Mouse (Mus musculus) ZHBTc4 (cell line): ENCODE data around the gene C9.
A peak's percentile ranks its signal among the peaks of the same experiment; 100 is the strongest.

ENCODE experiments used
- DNase-seq: peaks from one replicate; pipeline ENCODE4 v3.0.0-alpha.2; 2011; ENCODE audit warnings: low read depth, low spot score

The C9 gene

GRCm38 (mm10) chr15:6445135-6445534 lies at the start of gene C9:
Gene C9 (plus strand): TSS chr15:6445327.
- DNase-seq, result no peak

- DNase-seq, result no peak
Measured at GRCm38 (mm10) chr15:6398211-6398610, 46.9 kb upstream of the C9 start.

GRCm38 (mm10) chr15:6398881-6399280 lies 46.2 kb upstream of the C9 start:
- no peak for DNase-seq

DNA sequence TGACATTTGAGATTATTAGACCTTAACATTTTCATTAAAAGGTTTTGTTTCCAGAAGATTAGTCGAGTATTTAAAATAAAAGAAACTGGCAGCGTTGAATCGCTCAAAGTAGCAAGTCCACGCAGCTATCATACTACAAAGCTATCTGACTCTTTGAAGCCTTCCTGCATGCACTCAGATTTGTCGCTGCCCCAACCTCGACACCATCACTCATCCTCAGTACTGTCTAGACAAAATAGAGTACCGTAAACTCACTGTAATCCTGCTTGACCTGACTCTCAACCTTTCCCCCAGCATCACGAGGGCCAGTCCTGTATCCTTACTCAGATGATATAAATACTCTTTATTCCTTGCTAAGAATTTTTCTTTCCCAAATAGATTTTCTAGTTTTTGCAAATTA lies 45.0 kb upstream of the C9 start:
- DNase-seq, result no peak

DNA sequence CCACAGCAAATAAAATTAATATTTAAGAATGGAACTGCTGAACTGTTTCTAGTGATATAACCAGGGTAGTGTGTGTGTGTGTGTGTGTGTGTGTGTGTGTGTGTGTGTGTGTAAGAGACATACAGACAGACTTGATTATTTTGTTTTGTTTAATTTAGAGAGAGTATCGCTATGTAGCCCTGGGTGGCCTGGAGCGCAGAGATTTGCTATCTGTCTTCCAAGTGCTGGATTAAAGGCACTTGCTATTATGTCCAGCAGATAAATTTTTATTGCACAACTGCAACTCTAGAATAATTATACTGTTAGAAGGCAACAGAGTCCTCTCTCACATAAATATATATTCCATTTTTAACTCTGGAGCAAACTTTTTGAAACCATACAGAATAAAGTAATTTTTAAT lies 42.7 kb upstream of the C9 start:
- DNase-seq, result no peak

GRCm38 (mm10) chr15:6404172-6404571 lies 41.0 kb upstream of the C9 start:
- no peak for DNase-seq

DNA sequence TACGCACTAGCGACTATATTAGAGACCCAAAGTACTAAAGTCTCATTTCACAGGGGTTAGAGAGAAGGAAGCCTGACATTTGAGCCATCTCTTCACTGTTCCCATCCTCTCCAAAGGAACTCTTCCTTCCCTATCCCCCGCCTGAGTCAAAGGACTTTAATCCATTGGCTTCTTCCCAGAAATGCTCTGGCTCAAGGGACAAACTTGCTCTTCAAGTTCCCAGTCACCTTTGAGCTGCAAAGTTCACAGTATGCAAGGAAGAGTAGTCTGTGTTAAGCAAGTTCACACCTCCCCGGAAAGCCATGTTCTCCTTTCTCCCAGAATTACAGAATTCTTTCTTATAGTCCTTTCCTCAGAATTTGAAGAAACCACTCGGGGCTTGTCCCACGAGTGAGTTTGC lies 38.4 kb upstream of the C9 start:
- no peak for DNase-seq

- DNase-seq, result no peak
Measured at GRCm38 (mm10) chr15:6409031-6409430, 36.1 kb upstream of the C9 start.

- DNase-seq, result no peak
Measured at GRCm38 (mm10) chr15:6410161-6410560, 35.0 kb upstream of the C9 start.

DNA sequence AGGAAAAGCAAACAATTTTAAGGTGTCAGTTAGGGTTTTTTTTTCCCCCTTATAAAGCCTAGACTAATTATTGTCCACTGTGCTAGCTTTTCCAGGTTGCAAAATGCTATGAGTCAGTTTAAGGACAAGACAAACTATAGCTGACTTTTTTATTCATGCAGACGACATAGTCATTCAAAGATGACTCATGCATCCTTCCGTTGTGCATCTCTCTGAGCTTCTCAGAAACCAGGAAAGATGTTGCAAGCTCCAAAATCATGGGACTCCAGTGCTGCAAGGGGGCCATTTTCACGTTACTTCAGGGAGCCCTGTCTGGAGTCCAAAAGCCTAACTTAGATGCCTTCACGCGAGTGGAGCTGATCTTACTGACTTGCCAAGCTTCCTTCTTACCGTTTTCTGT lies 33.8 kb upstream of the C9 start:
- DNase-seq, result no peak

DNA sequence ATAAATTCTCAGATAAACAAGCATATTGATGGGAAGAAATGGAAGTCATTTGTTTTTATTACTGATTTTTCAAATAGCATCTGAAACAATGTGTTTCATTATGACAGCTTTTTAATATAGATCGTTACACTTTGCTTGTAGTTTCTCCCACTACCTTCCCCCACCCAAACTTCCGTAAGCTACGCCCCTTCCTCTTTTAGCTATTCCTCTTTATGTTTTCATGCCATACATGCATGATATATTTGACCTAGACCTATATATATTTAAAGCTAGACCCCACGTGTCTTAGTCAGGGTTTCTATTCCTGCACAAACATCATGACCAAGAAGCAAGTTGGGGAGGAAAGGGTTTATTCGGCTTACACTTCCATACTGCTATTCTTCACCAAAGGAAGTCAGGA lies 29.8 kb upstream of the C9 start:
- no peak for DNase-seq

GRCm38 (mm10) chr15:6431777-6432176 lies 13.3 kb upstream of the C9 start:
- DNase-seq, result peak; percentile 38

DNA sequence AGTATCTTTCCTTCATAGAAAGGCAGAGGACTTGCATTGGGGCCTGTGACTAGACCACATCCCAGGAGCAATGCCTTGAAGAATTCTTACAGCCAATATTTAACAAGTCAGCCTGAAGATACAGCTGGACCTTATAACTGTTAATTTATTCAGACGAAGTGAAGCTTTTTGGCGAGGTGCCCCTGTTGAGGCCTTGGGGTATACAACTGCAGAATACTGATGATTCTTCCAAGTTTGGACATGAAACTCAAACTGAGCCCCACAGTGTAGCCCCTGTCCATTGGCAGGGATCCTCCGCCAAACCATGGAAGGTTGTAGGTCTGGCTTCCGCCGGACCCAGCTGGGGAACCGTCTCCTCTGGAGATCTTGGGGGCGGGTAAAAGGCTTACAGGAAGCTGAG lies 12.7 kb upstream of the C9 start:
- DNase-seq, result peak; percentile 23

DNA sequence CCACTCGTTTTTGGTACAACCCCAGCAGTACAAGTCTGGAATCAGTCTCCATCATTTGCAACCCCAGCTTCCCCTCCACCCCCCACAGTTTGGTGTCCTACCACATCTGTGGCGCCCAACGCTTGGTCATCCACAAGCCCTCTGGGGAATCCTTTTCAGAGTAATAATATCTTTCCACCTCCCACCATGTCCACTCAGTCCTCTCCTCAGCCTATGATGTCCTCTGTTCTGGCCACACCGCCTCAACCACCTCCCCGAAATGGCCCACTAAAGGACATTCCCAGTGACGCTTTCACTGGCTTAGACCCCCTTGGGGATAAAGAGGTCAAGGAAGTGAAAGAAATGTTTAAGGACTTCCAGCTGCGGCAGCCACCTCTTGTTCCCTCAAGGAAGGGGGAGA lies 9.8 kb upstream of the C9 start:
- DNase-seq, result no peak

GRCm38 (mm10) chr15:6435773-6436172 lies 9.4 kb upstream of the C9 start:
- peak; percentile 45 for DNase-seq

GRCm38 (mm10) chr15:6438685-6439084 lies 6.4 kb upstream of the C9 start:
- no peak for DNase-seq

DNA sequence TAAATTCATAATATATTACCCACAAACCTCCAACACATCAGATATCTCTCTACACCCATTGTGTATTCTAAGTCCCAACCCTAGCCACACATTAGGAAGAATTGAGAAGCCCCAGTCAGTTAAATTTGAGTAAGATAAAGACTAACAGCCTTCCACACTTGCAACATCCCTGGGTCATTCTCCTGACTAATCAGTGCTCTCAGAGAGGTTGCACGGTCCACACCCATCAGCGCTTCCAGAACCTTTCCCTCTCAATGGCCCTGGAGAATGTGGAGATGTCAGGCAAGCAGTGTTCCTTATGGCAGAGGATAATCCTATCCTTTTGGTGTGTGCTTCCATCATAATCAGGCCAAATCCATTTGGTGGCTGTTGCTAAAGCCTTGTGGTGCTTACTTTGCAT lies 675 bp upstream of the C9 start:
- DNase-seq, result no peak

DNA sequence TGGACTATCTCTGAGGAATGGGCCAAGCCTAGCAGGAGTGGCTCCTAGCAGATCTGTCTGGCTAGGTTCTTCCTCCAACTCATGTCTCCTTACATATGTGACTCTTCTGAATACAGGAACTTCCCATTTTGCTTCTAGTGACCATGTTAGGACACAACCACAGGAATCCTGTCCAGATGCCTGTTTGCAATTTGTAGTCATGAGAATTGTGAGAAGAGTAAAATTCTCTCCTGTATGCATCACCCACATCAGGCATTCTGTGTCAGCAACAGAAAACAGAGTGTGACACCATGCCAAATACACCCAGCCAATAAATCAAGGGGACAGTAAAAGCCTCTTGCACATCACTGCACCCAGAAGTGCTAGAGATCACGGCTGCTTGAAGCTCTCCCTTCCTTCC lies 1.1 kb downstream of the C9 start:
- DNase-seq, result no peak

GRCm38 (mm10) chr15:6448892-6449291 lies 3.8 kb downstream of the C9 start:
- DNase-seq, result no peak

DNA sequence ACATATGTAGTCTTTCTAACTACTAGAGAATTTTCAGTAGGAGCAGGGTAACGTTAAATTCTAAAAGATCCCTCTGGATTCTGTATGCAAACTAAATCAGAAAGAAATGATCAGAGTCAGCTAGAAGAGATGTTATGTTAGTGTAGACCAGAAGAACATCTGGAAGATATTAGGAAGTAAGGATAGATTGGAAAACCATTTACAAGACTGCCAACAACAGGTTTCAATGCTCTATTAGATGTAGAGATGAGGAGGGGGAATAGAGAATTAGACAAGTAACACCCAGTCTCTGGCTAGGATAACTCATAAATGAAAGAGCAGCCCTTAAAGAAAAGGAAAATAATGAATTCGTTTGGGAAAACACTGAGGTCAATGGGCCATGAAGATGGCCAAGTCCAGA lies 9.3 kb downstream of the C9 start:
- DNase-seq, result no peak

DNA sequence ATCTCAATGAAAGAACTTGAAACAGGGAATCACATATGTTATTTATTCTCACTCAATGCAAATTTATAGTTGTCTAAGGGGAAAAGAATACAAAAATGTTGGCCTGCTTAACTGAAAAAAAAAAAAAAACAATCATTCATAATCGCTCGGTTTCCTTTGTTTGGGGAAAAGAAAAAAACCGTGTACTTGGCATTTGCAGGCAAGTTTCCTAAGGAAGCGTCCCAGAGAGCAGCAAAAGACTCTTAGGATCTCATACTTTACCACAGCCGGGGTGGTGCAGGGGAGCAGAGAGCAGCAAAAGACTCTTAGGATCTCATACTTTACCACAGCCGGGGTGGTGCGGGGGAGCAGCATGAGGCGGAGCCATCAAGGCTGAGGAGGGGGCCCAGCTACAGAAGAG lies 16.3 kb downstream of the C9 start:
- DNase-seq, result no peak

DNA sequence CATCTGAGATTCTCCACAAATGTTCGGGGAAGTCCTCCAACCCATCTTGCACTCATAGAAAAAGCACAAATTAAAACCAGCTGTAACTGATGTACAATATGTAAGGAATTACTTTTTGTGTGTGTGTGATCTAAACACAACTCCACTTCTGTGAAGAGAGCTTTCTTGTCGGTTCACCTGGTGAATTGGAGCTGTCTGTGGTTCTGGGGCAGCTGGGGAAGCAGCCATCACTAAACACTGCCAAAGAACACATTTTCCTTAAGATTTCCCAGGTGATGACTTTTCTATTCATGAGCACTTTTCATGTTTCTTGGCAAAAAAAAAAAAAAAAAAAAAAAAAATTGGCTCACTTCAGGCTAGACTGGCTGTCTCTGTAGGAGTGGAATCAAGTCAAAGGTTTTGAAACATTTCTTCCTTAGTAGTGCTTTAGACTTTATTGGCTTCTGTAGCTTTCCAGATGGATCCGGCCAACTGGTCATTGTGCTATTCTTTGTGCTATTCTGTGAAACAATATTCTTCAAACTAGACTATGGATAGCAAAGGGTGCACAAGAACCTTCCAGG lies 18.3 kb downstream of the C9 start:
- DNase-seq, result no peak

DNA sequence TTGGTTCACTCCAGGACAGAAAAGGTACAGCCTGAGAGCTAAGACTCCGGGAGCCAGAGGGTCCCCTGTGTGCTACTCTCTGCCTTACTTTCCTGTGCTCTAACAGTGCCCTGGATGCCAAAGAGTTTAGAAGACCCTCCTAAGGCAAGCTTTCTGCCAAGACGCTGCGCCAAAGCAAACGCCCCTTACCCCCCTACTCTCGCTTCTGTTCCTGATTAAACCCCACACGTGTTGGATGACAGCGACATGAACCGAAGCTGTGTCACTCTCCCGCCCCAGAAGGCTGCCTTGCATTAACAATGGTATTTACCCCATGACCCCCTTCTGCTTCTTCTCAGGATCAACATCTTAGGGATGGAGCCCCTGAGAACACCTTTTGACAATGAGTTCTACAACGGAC lies 21.9 kb downstream of the C9 start:
- DNase-seq, result no peak

DNA sequence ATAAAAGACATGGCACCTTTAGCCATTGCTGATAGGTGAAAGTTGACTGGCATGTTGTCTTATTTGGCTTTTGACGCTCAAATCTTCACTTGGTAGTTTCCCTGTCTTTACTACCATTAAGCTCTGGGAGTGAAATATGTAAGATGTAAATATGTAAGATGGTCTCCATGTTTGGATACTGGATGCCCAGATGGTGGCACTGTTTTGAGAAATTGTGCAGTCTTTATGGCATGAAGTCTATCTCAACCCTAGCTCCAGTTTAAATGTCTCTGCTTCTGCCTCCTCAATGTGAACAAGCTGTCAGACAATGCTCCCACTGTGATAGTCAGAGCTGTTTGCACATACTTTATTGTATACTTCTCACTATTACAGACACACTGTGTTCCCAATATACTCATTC lies 23.7 kb downstream of the C9 start:
- DNase-seq, result no peak

- DNase-seq, result no peak
Measured at GRCm38 (mm10) chr15:6469384-6469783, 24.3 kb downstream of the C9 start.
